Mouse (Mus musculus): ENCODE results near the gene App. TPM values are rescaled to one million over a fixed set of nuclear protein-coding genes. Genes with fewer than 3 reads are reported as not detected.
A peak's percentile ranks its signal among the peaks of the same experiment; 100 is the strongest.

The App gene
- total and polyA plus RNA-seq, 2 experiments from 2014 or later: 498 to 526 TPM

GRCm38 (mm10) chr16:84956690-84957089 lies 216.9 kb downstream of the App start:
- Histone ChIP-seq H3K27ac (peak overlapping the region; percentile 41; the same call in 1 of the 2 replicates), H3K4me1 (ENCODE audit: insufficient read depth, low read length) (no peaks in the 10 kb centered on the region), H3K9me3 (ENCODE audit: low read length) (no peaks in the 10 kb centered on the region), H3K27me3 (ENCODE audit: insufficient read depth, low read length) (no peaks in the 10 kb centered on the region), H3K4me3 (ENCODE audit: low read length) (no peak overlapping the region), H3K36me3 (ENCODE audit: insufficient read depth, low read length) (peaks cover 27% of the 10 kb centered on the region), H3K4me2 (ENCODE audit: low read depth, low read length) (no peak overlapping the region), H3K9ac (replicated peaks; ENCODE audit: low read length) (0 out of 2 replicates have a peak overlapping the region, but pooled peaks have one; percentile 5)
- 81% methylated on average over 2 of the region's 2 CpGs for WGBS
- no peak for TF ChIP-seq CTCF (IDR thresholded peaks at IDR 0.05; ENCODE audit: low read depth)
- no peak for DNase-seq (ENCODE audit: low spot score)
- no peak; the same call in 1 of the 2 replicates for ATAC-seq

DNA sequence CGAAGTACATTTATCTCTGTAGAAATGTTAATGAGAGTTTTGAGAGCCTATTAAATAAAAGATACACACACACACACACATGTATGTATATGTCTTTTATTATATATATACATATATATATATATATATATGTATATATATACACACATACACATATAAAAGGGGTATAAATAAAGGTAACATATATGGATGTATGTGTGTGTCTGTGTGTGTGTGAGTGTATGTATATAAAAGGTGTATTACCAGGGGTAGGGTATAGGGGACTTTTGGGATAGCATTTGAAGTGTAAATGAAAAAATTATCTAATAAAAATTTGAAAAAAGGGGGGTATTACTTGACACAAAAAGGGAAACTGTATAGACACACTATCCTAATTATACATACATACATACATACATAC lies 217.7 kb downstream of the App start:
- no peak overlapping the region for H3K27ac ChIP-seq
- 53% methylated on average over 1 of the region's 1 CpGs for WGBS
- H3K4me3 ChIP-seq (ENCODE audit: low read length): no peak overlapping the region
- ATAC-seq (no peak), DNase-seq (ENCODE audit: low spot score) (no peak)
- no peak overlapping the region for H3K4me2 ChIP-seq (ENCODE audit: low read depth, low read length)
- no peaks in the 10 kb centered on the region for H3K9me3 ChIP-seq (ENCODE audit: low read length)
- no peak for TF ChIP-seq CTCF (IDR thresholded peaks at IDR 0.05; ENCODE audit: low read depth)
- peaks cover 20% of the 10 kb centered on the region for H3K36me3 ChIP-seq (ENCODE audit: insufficient read depth, low read length)
- no peaks in the 10 kb centered on the region for H3K4me1 ChIP-seq (ENCODE audit: insufficient read depth, low read length)
- no peaks in the 10 kb centered on the region for H3K27me3 ChIP-seq (ENCODE audit: insufficient read depth, low read length)
- H3K9ac ChIP-seq (replicated peaks; ENCODE audit: low read length): no peak overlapping the region

DNA sequence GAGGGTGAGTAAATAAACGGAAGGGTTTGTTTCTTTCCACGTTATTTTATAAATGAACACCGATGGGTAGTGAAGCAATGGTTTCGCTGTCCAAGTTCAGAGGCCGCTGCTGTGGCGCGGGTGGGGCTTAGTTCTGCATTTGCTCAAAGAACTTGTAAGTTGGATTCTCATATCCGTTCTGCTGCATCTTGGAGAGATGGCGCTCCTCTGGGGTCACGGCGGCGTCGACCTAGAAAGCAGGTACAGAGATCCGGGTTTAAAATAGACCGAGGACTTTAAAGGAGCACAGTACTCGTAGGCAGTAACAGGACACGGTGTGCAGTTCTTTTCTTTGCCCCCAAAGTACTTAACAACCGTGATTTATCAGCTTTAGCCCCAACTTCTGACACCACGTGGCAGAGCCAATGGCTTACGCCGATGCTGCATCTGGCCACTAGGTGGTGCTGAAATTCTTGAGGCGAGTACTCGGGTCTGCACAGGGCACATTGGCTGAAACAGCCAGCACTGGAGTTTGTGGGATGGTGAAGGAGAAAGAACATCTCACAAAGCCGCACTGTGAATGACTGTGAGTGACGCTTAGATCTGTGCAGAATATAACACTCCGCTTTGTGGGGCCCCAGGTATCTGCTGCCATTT lies 218.2 kb downstream of the App start:
- H3K9ac ChIP-seq (replicated peaks; ENCODE audit: low read length): no peak overlapping the region
- H3K4me3 ChIP-seq (ENCODE audit: low read length): no peak overlapping the region
- ATAC-seq: peak; percentile 91
- H3K36me3 ChIP-seq (ENCODE audit: insufficient read depth, low read length): peaks cover 16% of the 10 kb centered on the region; the same call in 1 of the 2 replicates
- no peaks in the 10 kb centered on the region for H3K27me3 ChIP-seq (ENCODE audit: insufficient read depth, low read length)
- H3K27ac ChIP-seq: no peak overlapping the region
- WGBS: 30% methylated on average over 26 of the region's 26 CpGs
- peak; percentile 95 for DNase-seq (ENCODE audit: low spot score)
- no peaks in the 10 kb centered on the region for H3K9me3 ChIP-seq (ENCODE audit: low read length)
- peak; percentile 97 for TF ChIP-seq CTCF (IDR thresholded peaks at IDR 0.05; ENCODE audit: low read depth)
- no peaks in the 10 kb centered on the region for H3K4me1 ChIP-seq (ENCODE audit: insufficient read depth, low read length)
- H3K4me2 ChIP-seq (ENCODE audit: low read depth, low read length): no peak overlapping the region

- no peaks in the 10 kb centered on the region for H3K36me3 ChIP-seq (ENCODE audit: insufficient read depth, low read length)
- no peaks in the 10 kb centered on the region for H3K27me3 ChIP-seq (ENCODE audit: insufficient read depth, low read length)
- H3K4me2 ChIP-seq (ENCODE audit: low read depth, low read length): no peak overlapping the region
- H3K4me3 ChIP-seq (ENCODE audit: low read length): no peak overlapping the region
- H3K9me3 ChIP-seq (ENCODE audit: low read length): no peaks in the 10 kb centered on the region
- H3K4me1 ChIP-seq (ENCODE audit: insufficient read depth, low read length): no peaks in the 10 kb centered on the region
- ATAC-seq (no peak), DNase-seq (ENCODE audit: low spot score) (no peak)
- H3K9ac ChIP-seq (replicated peaks; ENCODE audit: low read length): no peak overlapping the region
- no peak overlapping the region for H3K27ac ChIP-seq
- 44% methylated on average over 3 of the region's 3 CpGs for WGBS
- no peak for TF ChIP-seq CTCF (IDR thresholded peaks at IDR 0.05; ENCODE audit: low read depth)
These were observed 242.5 kb downstream of the App start for GRCm38 (mm10) chr16:84931024-84931423.

- no peaks in the 10 kb centered on the region for H3K4me1 ChIP-seq (ENCODE audit: insufficient read depth, low read length)
- no peaks in the 10 kb centered on the region for H3K27me3 ChIP-seq (ENCODE audit: insufficient read depth, low read length)
- no peak overlapping the region for H3K4me2 ChIP-seq (ENCODE audit: low read depth, low read length)
- no peak overlapping the region for H3K4me3 ChIP-seq (ENCODE audit: low read length)
- H3K36me3 ChIP-seq (ENCODE audit: insufficient read depth, low read length): no peaks in the 10 kb centered on the region
- H3K9me3 ChIP-seq (ENCODE audit: low read length): no peaks in the 10 kb centered on the region
- no peak for TF ChIP-seq CTCF (IDR thresholded peaks at IDR 0.05; ENCODE audit: low read depth)
- 95% methylated on average over 1 of the region's 1 CpGs for WGBS
- DNase-seq (ENCODE audit: low spot score) (no peak), ATAC-seq (no peak)
- no peak overlapping the region for H3K27ac ChIP-seq
- H3K9ac ChIP-seq (replicated peaks; ENCODE audit: low read length): no peak overlapping the region
These were observed 245.7 kb downstream of the App start for GRCm38 (mm10) chr16:84927827-84928226.

DNA sequence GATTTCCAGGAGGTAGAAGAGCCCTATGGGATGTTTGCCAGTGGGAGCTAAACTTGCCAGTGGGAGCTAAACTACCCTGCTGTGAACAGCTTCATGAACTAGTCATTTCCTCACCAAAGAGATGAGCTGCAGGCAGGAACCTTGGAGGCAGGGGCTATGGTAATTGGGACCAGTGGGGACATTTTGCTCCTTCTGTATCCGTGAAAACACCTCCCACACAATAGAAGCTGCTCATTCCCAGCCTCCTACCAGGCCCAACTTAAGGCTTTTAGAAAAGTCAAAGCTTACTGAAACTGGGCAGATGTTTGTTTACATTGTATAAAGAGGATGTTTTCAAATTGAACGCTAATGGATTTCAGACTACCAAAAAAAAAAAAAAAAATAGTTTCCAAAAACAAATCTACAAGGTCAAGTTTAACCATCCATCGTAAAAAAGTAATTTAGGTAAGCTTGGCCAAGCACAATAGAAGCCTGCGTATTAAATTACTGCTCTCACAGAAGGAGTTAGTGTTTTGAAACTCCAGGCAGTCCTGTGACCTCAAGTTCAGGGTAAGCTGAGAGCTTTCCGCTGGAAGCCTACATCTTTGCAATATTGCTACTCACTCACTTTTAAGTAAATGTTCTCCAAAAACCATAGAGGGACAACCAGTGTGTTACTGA lies 253.8 kb downstream of the App start:
- DNase-seq (ENCODE audit: low spot score) (peak; percentile 22), ATAC-seq (no peak)
- no peaks in the 10 kb centered on the region for H3K4me1 ChIP-seq (ENCODE audit: insufficient read depth, low read length)
- H3K27me3 ChIP-seq (ENCODE audit: insufficient read depth, low read length): no peaks in the 10 kb centered on the region
- no peak overlapping the region for H3K4me3 ChIP-seq (ENCODE audit: low read length)
- no peaks in the 10 kb centered on the region for H3K9me3 ChIP-seq (ENCODE audit: low read length)
- H3K27ac ChIP-seq: no peak overlapping the region
- H3K36me3 ChIP-seq (ENCODE audit: insufficient read depth, low read length): no peaks in the 10 kb centered on the region
- H3K9ac ChIP-seq (replicated peaks; ENCODE audit: low read length): no peak overlapping the region
- WGBS: 47% methylated on average over 5 of the region's 5 CpGs
- TF ChIP-seq CTCF (IDR thresholded peaks at IDR 0.05; ENCODE audit: low read depth): no peak
- H3K4me2 ChIP-seq (ENCODE audit: low read depth, low read length): no peak overlapping the region

- DNase-seq (ENCODE audit: low spot score): peak; percentile 17
- H3K27ac ChIP-seq: no peak overlapping the region
- 73% methylated on average over 3 of the region's 3 CpGs for WGBS
These were observed 254.5 kb downstream of the App start for GRCm38 (mm10) chr16:84919087-84919486.

More at GRCm38 (mm10) chr16:84919087-84919486, 254.5 kb downstream of the App start:
- no peak for TF ChIP-seq CTCF (IDR thresholded peaks at IDR 0.05; ENCODE audit: low read depth)
- Histone ChIP-seq H3K9me3 (ENCODE audit: low read length) (no peaks in the 10 kb centered on the region), H3K36me3 (ENCODE audit: insufficient read depth, low read length) (no peaks in the 10 kb centered on the region), H3K4me2 (ENCODE audit: low read depth, low read length) (no peak overlapping the region), H3K9ac (replicated peaks; ENCODE audit: low read length) (no peak overlapping the region), H3K4me3 (ENCODE audit: low read length) (no peak overlapping the region), H3K27me3 (ENCODE audit: insufficient read depth, low read length) (no peaks in the 10 kb centered on the region), H3K4me1 (ENCODE audit: insufficient read depth, low read length) (no peaks in the 10 kb centered on the region)
- ATAC-seq: no peak
